Mouse (Mus musculus) E14TG2a.4 (cell line): ENCODE measurements around the gene A030003K21Rik.
"Not testable (repeated sequence)": the region's sequence is repeated elsewhere in the genome, so short reads cannot be mapped to it uniquely, and the experiment has no call there.

ENCODE experiments used
- H3K27me3 ChIP-seq: 2 replicates; pipeline ENCODE4 v1.6.1; 2014; ENCODE audit warnings: low read length, control low read depth; ENCODE audit not compliant: insufficient read depth
- H3K36me3 ChIP-seq: 2 replicates; pipeline ENCODE4 v1.6.1; 2014; ENCODE audit warnings: low read length, control low read depth; ENCODE audit not compliant: insufficient read depth
- H3K4me1 ChIP-seq: replicated peaks from 2 replicates; pipeline ENCODE4 v1.6.1; 2014; ENCODE audit warnings: low read depth, low read length, control low read depth
- H3K4me3 ChIP-seq: replicated peaks from 2 replicates; pipeline ENCODE4 v1.5.1; 2014; ENCODE audit warnings: mild to moderate bottlenecking, low read length
- H3K9me3 ChIP-seq: 2 replicates; pipeline ENCODE4 v1.6.1; 2014; ENCODE audit warnings: low read length, control low read depth
- CTCF ChIP-seq: conservative IDR thresholded peaks from 2 replicates; pipeline ENCODE4 v1.5.1; 2014; ENCODE audit warnings: low read length
- NANOG ChIP-seq: IDR thresholded peaks from 2 replicates; pipeline ENCODE4 v1.6.1; 2014; ENCODE audit warnings: borderline replicate concordance, low read length, mixed read lengths
- POU5F1 ChIP-seq: IDR thresholded peaks from 2 replicates; pipeline ENCODE4 v1.6.1; 2014; ENCODE audit warnings: low read length, borderline replicate concordance

Gene A030003K21Rik

DNA sequence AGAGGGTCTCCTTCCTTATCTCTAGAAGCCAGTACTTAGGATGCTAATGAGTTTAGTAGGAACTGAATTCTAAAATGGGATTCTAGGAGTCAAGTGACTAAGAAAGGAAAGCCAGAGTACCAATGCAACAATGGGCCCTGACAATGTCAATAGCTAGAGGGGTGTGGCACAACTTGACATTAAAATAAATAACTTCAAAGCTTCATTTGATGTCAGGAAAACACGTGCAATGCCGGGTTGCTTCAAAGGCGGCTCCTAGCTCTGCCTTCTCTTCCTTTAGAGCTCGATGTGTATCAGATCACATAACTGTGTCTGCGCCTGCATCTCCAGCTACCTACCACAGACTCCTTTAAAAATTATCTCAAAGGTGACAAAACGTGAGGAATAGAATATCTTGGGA is 30.7 kb upstream of the A030003K21Rik start:
- no peaks in the 10 kb centered on the region for H3K27me3 ChIP-seq
- TF ChIP-seq CTCF (no peak), POU5F1 (no peak), NANOG (no peak)
- H3K36me3 ChIP-seq, result no peaks in the 10 kb centered on the region
- H3K4me1 ChIP-seq, result no peaks in the 10 kb centered on the region
- no peaks in the 10 kb centered on the region for H3K9me3 ChIP-seq
- no peak overlapping the region for H3K4me3 ChIP-seq

DNA sequence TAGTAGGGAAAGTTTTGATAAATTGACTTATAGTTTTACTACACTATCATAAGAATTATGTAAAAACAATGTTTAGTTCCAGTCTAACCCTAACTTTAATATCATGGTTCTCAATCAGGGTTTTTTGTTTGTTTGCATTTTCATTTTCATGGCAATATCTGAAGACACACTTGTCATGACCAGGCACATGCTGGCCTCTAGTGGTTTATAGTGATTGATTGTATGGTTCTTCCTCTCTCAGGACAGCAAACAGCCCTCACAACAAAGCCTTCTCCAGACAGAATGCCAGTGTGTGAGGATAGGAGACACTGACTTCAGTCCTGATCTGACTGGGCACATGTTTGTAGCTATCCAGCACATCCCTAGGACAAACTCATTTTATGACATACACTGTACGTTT is 30.1 kb upstream of the A030003K21Rik start:
- no peaks in the 10 kb centered on the region for H3K27me3 ChIP-seq
- TF ChIP-seq NANOG (no peak), CTCF (no peak), POU5F1 (no peak)
- H3K36me3 ChIP-seq, result no peaks in the 10 kb centered on the region
- H3K4me1 ChIP-seq, result no peaks in the 10 kb centered on the region
- no peaks in the 10 kb centered on the region for H3K9me3 ChIP-seq
- H3K4me3 ChIP-seq, result no peak overlapping the region

DNA sequence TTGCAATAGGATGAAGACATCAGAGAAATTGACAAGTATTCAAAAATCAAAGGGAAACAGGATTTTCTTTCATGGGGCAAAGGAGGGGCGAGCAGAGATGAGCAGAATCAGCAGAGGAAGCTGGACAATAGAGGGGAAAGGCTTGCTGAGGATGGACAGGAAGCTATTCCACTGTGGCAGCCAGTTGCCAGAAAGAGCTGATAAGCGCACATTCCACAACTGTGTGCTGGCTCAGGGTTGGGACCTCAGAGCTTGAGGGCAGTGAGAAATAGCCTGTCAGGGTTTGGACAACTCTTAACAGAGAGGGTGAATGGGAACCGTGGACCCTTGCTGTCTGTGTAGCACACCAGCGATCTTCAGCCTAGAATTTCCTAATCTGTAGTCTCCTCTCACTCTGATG is 28.9 kb upstream of the A030003K21Rik start:
- Histone ChIP-seq H3K36me3 (no peaks in the 10 kb centered on the region), H3K4me1 (no peaks in the 10 kb centered on the region), H3K27me3 (no peaks in the 10 kb centered on the region), H3K9me3 (no peaks in the 10 kb centered on the region), H3K4me3 (no peak overlapping the region)
- TF ChIP-seq NANOG, result no peak
- TF ChIP-seq POU5F1, result no peak
- no peak for TF ChIP-seq CTCF

- Histone ChIP-seq H3K4me1 (no peaks in the 10 kb centered on the region), H3K9me3 (no peaks in the 10 kb centered on the region), H3K4me3 (no peak overlapping the region), H3K36me3 (no peaks in the 10 kb centered on the region), H3K27me3 (no peaks in the 10 kb centered on the region)
- TF ChIP-seq POU5F1 (no peak), NANOG (no peak), CTCF (no peak)
Measured at GRCm38 (mm10) chr1:82966413-82966812, 23.2 kb upstream of the A030003K21Rik start.

DNA sequence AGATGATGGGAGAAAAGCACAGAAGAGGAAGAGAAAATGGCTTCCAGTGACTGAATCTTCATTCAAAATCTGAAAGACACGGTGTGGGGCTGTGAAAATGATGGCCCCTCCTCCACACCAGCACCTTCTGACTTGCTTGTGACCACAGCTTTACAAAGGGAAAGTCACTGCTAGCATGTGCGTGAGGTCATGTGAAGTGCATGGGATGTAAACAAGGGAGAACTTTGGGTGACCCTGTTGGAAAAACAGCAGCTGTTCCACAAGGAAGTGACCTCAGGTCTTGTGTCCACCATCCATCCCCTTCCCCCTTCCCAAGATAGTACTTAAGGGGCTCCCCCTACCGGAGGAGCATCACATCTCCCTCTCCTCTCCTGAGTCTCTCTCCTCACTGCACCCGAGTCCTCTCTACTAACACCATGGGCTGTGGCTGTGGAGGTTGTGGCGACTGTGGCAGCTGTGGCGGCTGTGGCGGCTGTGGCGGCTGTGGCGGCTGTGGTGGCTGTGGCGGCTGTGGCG is 16.7 kb upstream of the A030003K21Rik start, which contains the start of gene Gm47955:
Gene Gm47955 (plus strand): TSS at position 417 of the 516 bp plus-strand sequence.
- H3K27me3 ChIP-seq, result no peaks in the 10 kb centered on the region
- peak within 1 kb of the TSS; percentile 65 for H3K4me3 ChIP-seq
- TF ChIP-seq CTCF (0 out of 2 replicates have a peak, but pooled peaks have one; percentile 17), POU5F1 (no peak)
- no peaks in the 10 kb centered on the region for H3K36me3 ChIP-seq
- H3K9me3 ChIP-seq, result no peaks in the 10 kb centered on the region
- no peaks in the 10 kb centered on the region for H3K4me1 ChIP-seq

DNA sequence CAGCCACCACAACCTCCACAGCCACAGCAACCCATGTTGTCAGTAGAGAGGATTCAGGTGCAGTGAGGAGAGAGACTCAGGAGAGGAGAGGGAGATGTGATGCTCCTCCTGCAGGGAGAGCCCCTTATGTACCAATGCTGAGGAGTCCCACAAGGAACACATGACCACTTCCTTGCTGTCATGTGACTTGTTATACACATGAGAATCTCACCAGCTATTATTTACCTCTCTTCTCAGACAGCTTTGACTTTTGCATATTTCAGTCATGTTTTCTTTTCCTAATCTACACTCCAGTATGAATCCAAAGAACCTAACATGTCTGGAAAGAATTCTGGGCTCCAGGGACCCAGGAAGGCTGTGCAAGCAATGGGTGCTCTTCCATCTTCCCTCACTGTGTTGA is 12.7 kb upstream of the A030003K21Rik start, which contains the start of gene Gm7544:
Gene Gm7544 (minus strand): TSS at position 101 of the 400 bp plus-strand sequence.
- not testable (repeated sequence) for H3K27me3 ChIP-seq, H3K4me3 ChIP-seq, H3K36me3 ChIP-seq, H3K4me1 ChIP-seq, H3K9me3 ChIP-seq

- no peaks in the 10 kb centered on the region for H3K9me3 ChIP-seq
- peaks cover 17% of the 10 kb centered on the region for H3K4me1 ChIP-seq
- no peaks in the 10 kb centered on the region for H3K36me3 ChIP-seq
- H3K4me3 ChIP-seq, result no peak overlapping the region
- TF ChIP-seq POU5F1, result no peak
- no peaks in the 10 kb centered on the region for H3K27me3 ChIP-seq
Measured at GRCm38 (mm10) chr1:82948601-82949000, 5.4 kb upstream of the A030003K21Rik start.

- Histone ChIP-seq H3K4me1 (peaks cover 17% of the 10 kb centered on the region), H3K9me3 (peaks cover 13% of the 10 kb centered on the region)
- not testable (repeated sequence) for H3K4me3 ChIP-seq, H3K27me3 ChIP-seq, H3K36me3 ChIP-seq
Measured at GRCm38 (mm10) chr1:82946029-82946428, 2.8 kb upstream of the A030003K21Rik start.

- H3K27me3 ChIP-seq, H3K36me3 ChIP-seq, H3K4me3 ChIP-seq, H3K4me1 ChIP-seq: not testable (repeated sequence)
- peaks cover 48% of the 10 kb centered on the region for H3K9me3 ChIP-seq
Measured at GRCm38 (mm10) chr1:82942505-82942904, 683 bp downstream of the A030003K21Rik start.

- no peak overlapping the region for H3K4me3 ChIP-seq
- peaks cover 86% of the 10 kb centered on the region for H3K9me3 ChIP-seq
- no peaks in the 10 kb centered on the region for H3K36me3 ChIP-seq
- no peaks in the 10 kb centered on the region for H3K27me3 ChIP-seq
- H3K4me1 ChIP-seq, result no peaks in the 10 kb centered on the region
- TF ChIP-seq NANOG (no peak), POU5F1 (no peak), CTCF (no peak)
Measured at GRCm38 (mm10) chr1:82938666-82939065, 4.5 kb downstream of the A030003K21Rik start.

GRCm38 (mm10) chr1:82931326-82931725 is 11.9 kb downstream of the A030003K21Rik start, which contains the start of gene Gm6217:
TSS of gene Gm6217 (minus strand) at chr1:82931399.
- H3K9me3 ChIP-seq, result peaks cover 41% of the 10 kb centered on the region
- H3K4me3 ChIP-seq, H3K27me3 ChIP-seq, H3K4me1 ChIP-seq, H3K36me3 ChIP-seq: not testable (repeated sequence)

DNA sequence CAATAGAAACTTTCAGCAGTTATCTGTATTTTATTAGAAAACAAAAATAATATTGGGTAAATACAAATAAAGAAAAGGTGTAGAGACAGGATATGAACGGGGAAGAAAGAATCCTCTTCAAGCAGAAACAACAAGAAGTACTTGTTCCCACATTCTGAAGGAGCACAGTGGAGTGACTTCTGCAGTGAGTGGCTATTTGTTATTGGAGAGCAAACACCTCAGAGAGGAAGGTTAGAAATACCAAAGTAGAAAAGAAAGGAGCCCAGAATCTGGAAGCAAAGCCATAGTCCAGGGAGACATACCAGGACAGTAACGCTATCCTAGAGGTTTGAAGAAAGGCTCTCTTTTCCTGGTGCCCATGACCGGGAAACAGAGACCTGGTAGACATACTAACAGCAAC is 12.6 kb downstream of the A030003K21Rik start:
- H3K36me3 ChIP-seq, H3K27me3 ChIP-seq, H3K4me1 ChIP-seq, H3K4me3 ChIP-seq: not testable (repeated sequence)
- H3K9me3 ChIP-seq, result peaks cover 34% of the 10 kb centered on the region
